Comparison of ENCODE assay signal across 21 mouse cellular contexts in the genomic region with DNA sequence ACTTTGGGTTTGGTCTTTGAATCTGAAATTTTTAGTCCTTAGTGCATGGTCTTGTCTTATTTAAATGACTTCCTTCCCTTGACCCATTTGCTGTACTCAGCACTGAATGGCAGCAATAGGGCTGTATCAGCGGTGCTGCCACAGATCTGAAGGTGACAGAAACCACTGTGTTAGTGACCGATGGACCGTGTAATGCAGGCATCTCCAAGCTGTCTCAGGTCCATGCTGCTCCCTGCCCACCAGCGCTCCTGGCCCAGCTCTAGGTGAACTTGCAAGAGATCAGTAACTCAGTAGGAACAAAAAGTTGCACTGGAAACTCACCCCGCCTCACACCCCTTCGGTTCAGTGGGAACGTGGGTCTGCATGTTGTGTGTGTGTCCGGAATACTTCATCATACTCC. TPM values are rescaled to one million over a fixed set of nuclear protein-coding genes. Genes with fewer than 3 reads are reported as not detected.
"Had no signal": no experiment of that assay in that cellular context is flagged by ENCODE, and none has a peak within 500 bp of the region (broad histone marks: within the 10 kb centered on the region; RNA-seq: fewer than 3 reads in every experiment).

No protein-coding gene starts in this region.

- H3K4me3 ChIP-seq: kidney, embryonic 15.5 days; left cerebral cortex, adult 2 months; limb, embryonic 10.5 days; limb, embryonic 13.5 days; liver, embryonic 12.5 days; liver, embryonic 15.5 days; lung, embryonic 15.5 days; megakaryocyte, embryonic 14.5 days; midbrain, embryonic 10.5 days; midbrain, embryonic 13.5 days; myocyte had no signal

- H3K27ac ChIP-seq: kidney, embryonic 15.5 days; left cerebral cortex, adult 2 months; limb, embryonic 10.5 days; limb, embryonic 13.5 days; liver, embryonic 12.5 days; liver, embryonic 15.5 days; lung, embryonic 15.5 days; midbrain, embryonic 10.5 days; midbrain, embryonic 13.5 days had no signal

- DNase-seq: kidney, postnatal 10 days; kidney, postnatal 36 days; layer of hippocampus, postnatal 36 days; liver; lung, adult 18-20 months; lung, postnatal 10 days; lung, postnatal 36 days; thymus, adult 18-20 months; thymus, postnatal 36 days had no signal

RNA-seq across cellular contexts. Expression of a gene that starts 3.5 kb away (rescaled TPM):
- total RNA-seq: monocyte, adult 5-6 weeks had no signal
